Mouse (Mus musculus): ENCODE data around the gene Grxcr1.

Gene Grxcr1

GRCm38 (mm10) chr5:68093085-68093484 is 61.5 kb downstream of the Grxcr1 start:
- DNase-seq = no peak

GRCm38 (mm10) chr5:68097665-68098624 is 66.3 kb downstream of the Grxcr1 start:
- DNase-seq = no peak

GRCm38 (mm10) chr5:68112430-68113036 is 80.9 kb downstream of the Grxcr1 start:
- DNase-seq = no peak

- no peak for DNase-seq
Observed at GRCm38 (mm10) chr5:68120880-68121279, 89.2 kb downstream of the Grxcr1 start.

GRCm38 (mm10) chr5:68122883-68123282 is 91.2 kb downstream of the Grxcr1 start:
- no peak for DNase-seq

- DNase-seq = no peak
Observed at GRCm38 (mm10) chr5:68125478-68125877, 93.8 kb downstream of the Grxcr1 start.

GRCm38 (mm10) chr5:68128421-68128820 is 96.8 kb downstream of the Grxcr1 start:
- no peak for DNase-seq

GRCm38 (mm10) chr5:68128821-68129608 is 97.4 kb downstream of the Grxcr1 start:
- no peak for DNase-seq

GRCm38 (mm10) chr5:68146818-68147217 is 115.2 kb downstream of the Grxcr1 start:
- no peak for DNase-seq

GRCm38 (mm10) chr5:68149946-68150345 is 118.3 kb downstream of the Grxcr1 start:
- DNase-seq = no peak

GRCm38 (mm10) chr5:68150347-68151043 is 118.9 kb downstream of the Grxcr1 start:
- no peak for DNase-seq

GRCm38 (mm10) chr5:68162503-68162902 is 130.9 kb downstream of the Grxcr1 start:
- no peak for DNase-seq

GRCm38 (mm10) chr5:68165954-68166353 is 134.3 kb downstream of the Grxcr1 start:
- DNase-seq = no peak
